Mouse (Mus musculus) kidney, adult 2 months (tissue): ENCODE data around the gene Sap30bp.

ENCODE experiments used
- CTCF ChIP-seq: fragments of 200-500 bp; conservative IDR thresholded peaks from 2 replicates; pipeline ENCODE4 v1.5.1; 2011; ENCODE audit warnings: low read depth, mild to moderate bottlenecking, control low read depth, low read length, moderate library complexity, mixed read lengths; ENCODE audit not compliant: insufficient read depth, insufficient read length
- POLR2A ChIP-seq: fragments of 200-500 bp; IDR thresholded peaks from one replicate; pipeline ENCODE4 v1.6.1; 2011; ENCODE audit warnings: low read depth, low read length, control low read depth

- TF ChIP-seq CTCF (no peak), POLR2A (no peak)
Measured at GRCm38 (mm10) chr11:115999027-115999426, 65.9 kb downstream of the Sap30bp start.
